Comparison of ENCODE assay signal across 8 mouse cellular contexts in the genomic region with DNA sequence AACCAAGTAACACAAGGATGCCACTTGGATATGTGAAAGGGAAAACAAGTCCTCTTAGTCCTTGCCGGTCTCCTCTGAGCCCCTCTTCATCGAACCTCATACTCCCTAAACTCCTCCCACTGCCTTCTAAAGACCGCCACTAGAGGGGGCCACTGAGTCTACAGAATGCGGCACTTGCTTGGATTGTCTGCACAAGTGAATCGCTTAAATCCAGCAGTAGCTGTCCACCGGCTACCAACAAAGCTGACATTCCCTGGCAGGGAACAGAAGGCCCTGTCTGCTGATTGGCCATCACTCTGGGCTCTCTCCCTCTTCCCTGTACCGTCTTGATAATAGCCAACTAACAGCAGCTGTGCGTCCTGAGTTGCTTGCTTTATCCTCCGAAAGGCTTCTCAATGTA. TPM values are rescaled to one million over a fixed set of nuclear protein-coding genes. Genes with fewer than 3 reads are reported as not detected.
A peak's percentile ranks its signal among the peaks of the same experiment; 100 is the strongest.
DNase-seq lines count a peak whose midpoint lies in the region; TF ChIP-seq lines count a peak whose summit lies in the region.

No protein-coding gene starts in this region.

- no peak overlapping the region for H3K27ac ChIP-seq in left cerebral cortex, adult 2 months

- TF ChIP-seq CTCF in left cerebral cortex, adult 2 months (IDR thresholded peaks at IDR 0.05): peak; percentile 99

- peaks cover 20% of the 10 kb centered on the region for H3K4me1 ChIP-seq in megakaryocyte, embryonic 14.5 days

- no peak overlapping the region for H3K4me3 ChIP-seq in left cerebral cortex, adult 2 months
- peak overlapping the region; percentile 72 for H3K4me3 ChIP-seq in megakaryocyte, embryonic 14.5 days (replicated peaks)

- intact Hi-C loops in left cerebral cortex, adult 2 months (cut with DNase I): no loop called here

- H3K36me3 ChIP-seq in megakaryocyte, embryonic 14.5 days (replicated peaks; ENCODE audit: low read length): no peaks in the 10 kb centered on the region

- peak; percentile 93 for DNase-seq in WW6 (ENCODE audit: low read depth, low spot score)
- peak; percentile 97 to 99 for DNase-seq in cerebellum, postnatal 4 days (ENCODE audit: low spot score in 2 of 2)
- DNase-seq in gastrocnemius, adult 8-10 months (ENCODE audit: low spot score in 2 of 2): peak; percentile 79 to 83
- peak; percentile 94 for DNase-seq in hindlimb bud, embryonic 11.5 days (ENCODE audit: extremely low spot score, low read depth, low spot score)
- peak; percentile 87 to 94 for DNase-seq in left cerebral cortex, adult 2 months (ENCODE audit: extremely low spot score in 1 of 2, low spot score in 2 of 2)
- DNase-seq in right cerebral cortex, postnatal 10 days (ENCODE audit: low spot score in 2 of 2): peak; percentile 94 to 96
- peak; percentile 91 for DNase-seq in urinary bladder, postnatal 14 days (ENCODE audit: low spot score)

- H3K27me3 ChIP-seq in megakaryocyte, embryonic 14.5 days (replicated peaks): peaks cover 56% of the 10 kb centered on the region

- no peaks in the 10 kb centered on the region for H3K9me3 ChIP-seq in megakaryocyte, embryonic 14.5 days

RNA-seq across cellular contexts. Expression of a gene that starts 7.2 kb away (rescaled TPM):
- total RNA-seq in gastrocnemius, adult 8-10 months (2022): 1 to 10 TPM in 2 of 4 experiments, under 1 TPM in 2; 0.70 to 1.1 (median 1.0) TPM
- not detected for total RNA-seq in left cerebral cortex, adult 2 months (2021)
- not detected in 2 replicates for polyA plus RNA-seq in megakaryocyte, embryonic 14.5 days (2012; ENCODE audit: insufficient read depth, low replicate concordance)

RNA-seq across cellular contexts. Expression of a gene that starts 10.2 kb away (rescaled TPM):
- 1 to 10 TPM; 2.0 to 4.5 (median 3.3) TPM for total RNA-seq in gastrocnemius, adult 8-10 months (2022)
- total RNA-seq in left cerebral cortex, adult 2 months (2021): 10 to 100 TPM; 29.1 to 33.1 TPM
- 5.5 TPM in 1 of 2 replicates, not detected in the other for polyA plus RNA-seq in megakaryocyte, embryonic 14.5 days (2012; ENCODE audit: insufficient read depth, low replicate concordance)

RNA-seq across cellular contexts. Expression of a gene that starts 16.5 kb away (rescaled TPM):
- not detected for total RNA-seq in gastrocnemius, adult 8-10 months (2022)
- total RNA-seq in left cerebral cortex, adult 2 months (2021): 100 to 1,000 TPM; 231 to 248 TPM
- polyA plus RNA-seq in megakaryocyte, embryonic 14.5 days (2012; ENCODE audit: insufficient read depth, low replicate concordance): 0.82 and 7.7 TPM in 2 replicates

RNA-seq across cellular contexts. Expression of a gene that starts 18.0 kb away (rescaled TPM):
- total RNA-seq in gastrocnemius, adult 8-10 months (2022): under 1 TPM; 0.31 to 0.51 (median 0.37) TPM
- total RNA-seq in left cerebral cortex, adult 2 months (2021): under 1 TPM; 0.63 to 0.66 TPM
- 27.2 and 32.4 TPM in 2 replicates for polyA plus RNA-seq in megakaryocyte, embryonic 14.5 days (2012; ENCODE audit: insufficient read depth, low replicate concordance)

RNA-seq across cellular contexts. Expression of a gene that starts 18.0 kb away (rescaled TPM):
- total RNA-seq in gastrocnemius, adult 8-10 months (2022): 10 to 100 TPM; 44.3 to 48.1 (median 45.2) TPM
- total RNA-seq in left cerebral cortex, adult 2 months (2021): 100 to 1,000 TPM; 184 to 190 TPM
- 35.1 and 61.7 TPM in 2 replicates for polyA plus RNA-seq in megakaryocyte, embryonic 14.5 days (2012; ENCODE audit: insufficient read depth, low replicate concordance)

Comparison
In these comparisons a context has a peak if more than half of its experiments do, and no peak if none do; other contexts are left out.
1. RNA of a gene that starts 10.2 kb away (total RNA-seq): 29.1 to 33.1 TPM in left cerebral cortex, adult 2 months; 2.0 to 4.5 TPM in gastrocnemius, adult 8-10 months; every median in the first group is over 4 times any median in the second.
2. RNA of a gene that starts 16.5 kb away (total RNA-seq): 231 to 248 TPM in left cerebral cortex, adult 2 months; not detected in gastrocnemius, adult 8-10 months; every median in the first group is over 100 times any median in the second.
3. Peak in every context shown above with its lines, with median percentiles within 50 percentile points of each other: DNase-seq.